Mouse (Mus musculus) MEL (cell line): ENCODE measurements around the gene Cpeb3. TPM values are rescaled to one million over a fixed set of nuclear protein-coding genes. Genes with fewer than 3 reads are reported as not detected.
A peak's percentile ranks its signal among the peaks of the same experiment; 100 is the strongest.

Experiments used
- DNase-seq: peaks from one replicate; pipeline ENCODE4 v3.0.0; 2011; ENCODE audit warnings: low read depth, low spot score
- H3K27ac ChIP-seq: 2 replicates; pipeline ENCODE4 v1.5.1; 2012; ENCODE audit warnings: low read depth, mild to moderate bottlenecking, control low read depth, low read length, moderate library complexity; ENCODE audit not compliant: control insufficient read depth
- H3K27me3 ChIP-seq, 2 experiments: fragments of 150-350 bp in 1 of 2; sonication (generic) in 1 of 2; 2 replicates each; pipeline ENCODE4 v1.6.1; 2012; ENCODE audit warnings: low read length in 2 of 2, mild to moderate bottlenecking in 2 of 2, improper control_type of control experiment in 1 of 2, moderate library complexity in 1 of 2; ENCODE audit not compliant: insufficient read depth in 2 of 2, control insufficient read depth in 1 of 2
- H3K36me3 ChIP-seq, 2 experiments: 2 replicates each; pipeline ENCODE4 v1.6.1; 2012 to 2014; ENCODE audit warnings: low read length in 2 of 2, improper control_type of control experiment in 1 of 2, inconsistent platforms in 1 of 2, mild to moderate bottlenecking in 1 of 2; ENCODE audit not compliant: insufficient read depth in 2 of 2, control insufficient read depth in 1 of 2
- H3K4me1 ChIP-seq, 2 experiments: fragments of 150-350 bp in 1 of 2; sonication (generic) in 1 of 2; 2 replicates each; pipeline ENCODE4 v1.6.1; 2012; ENCODE audit warnings: low read length in 2 of 2, improper control_type of control experiment in 1 of 2, mild to moderate bottlenecking in 1 of 2; ENCODE audit not compliant: insufficient read depth in 2 of 2, control insufficient read depth in 1 of 2
- H3K4me3 ChIP-seq, 2 experiments: fragments of 150-350 bp in 1 of 2; sonication (generic) in 1 of 2; 2 replicates each; pipeline ENCODE4 v1.5.1; 2012; ENCODE audit warnings: low read depth in 2 of 2, low read length in 2 of 2, mild to moderate bottlenecking in 2 of 2, moderate library complexity in 2 of 2, control low read depth in 1 of 2, improper control_type of control experiment in 1 of 2; ENCODE audit not compliant: control insufficient read depth in 1 of 2, insufficient read depth in 1 of 2
- H3K79me2 ChIP-seq: 2 replicates; pipeline ENCODE4 v1.6.1; 2012; ENCODE audit warnings: mild to moderate bottlenecking, low read length, moderate library complexity; ENCODE audit not compliant: control insufficient read depth, poor library complexity, insufficient read depth
- H3K9ac ChIP-seq: 2 replicates; pipeline ENCODE4 v1.6.1; 2012; ENCODE audit warnings: low read depth, mild to moderate bottlenecking, control low read depth, low read length, moderate library complexity; ENCODE audit not compliant: control insufficient read depth, poor library complexity, severe bottlenecking
- H3K9me3 ChIP-seq: fragments of 150-350 bp; sonication (generic); replicated peaks from 2 replicates; pipeline ENCODE4 v1.6.1; 2012; ENCODE audit warnings: mild to moderate bottlenecking, low read length, improper control_type of control experiment, moderate library complexity; ENCODE audit not compliant: insufficient read depth
- CTCF ChIP-seq, 3 experiments: IDR thresholded peaks in 2 of 3; conservative IDR thresholded peaks in 1 of 3; 2 replicates each; pipeline ENCODE4 v1.5.1; 2011 to 2012; ENCODE audit warnings: low read length in 3 of 3, low read depth in 2 of 3, mild to moderate bottlenecking in 2 of 3, improper control_type of control experiment in 1 of 3, inconsistent platforms in 1 of 3, mixed read lengths in 1 of 3, moderate library complexity in 1 of 3; ENCODE audit not compliant: control insufficient read depth in 1 of 3, insufficient read depth in 1 of 3, poor library complexity in 1 of 3, severe bottlenecking in 1 of 3
- E2F4 ChIP-seq: IDR thresholded peaks from 2 replicates; pipeline ENCODE4 v1.6.1; 2011; ENCODE audit warnings: low read depth, low read length, improper control_type of control experiment, borderline replicate concordance
- ETS1 ChIP-seq: IDR thresholded peaks from 2 replicates; pipeline ENCODE4 v1.6.1; 2012; ENCODE audit warnings: low read depth, mild to moderate bottlenecking, inconsistent platforms, low read length, improper control_type of control experiment, moderate library complexity
- GABPA ChIP-seq: IDR thresholded peaks from 2 replicates; pipeline ENCODE4 v1.6.1; 2012; ENCODE audit warnings: low read depth, mild to moderate bottlenecking, inconsistent platforms, low read length, improper control_type of control experiment, moderate library complexity
- HCFC1 ChIP-seq: IDR thresholded peaks from 2 replicates; pipeline ENCODE4 v1.6.1; 2012; ENCODE audit warnings: low read depth, mild to moderate bottlenecking, inconsistent platforms, low read length, improper control_type of control experiment, moderate library complexity
- KAT2A ChIP-seq: conservative IDR thresholded peaks from 2 replicates; pipeline ENCODE4 v1.6.1; 2012; ENCODE audit warnings: low read depth, low read length, improper control_type of control experiment, inconsistent platforms
- MAZ ChIP-seq: IDR thresholded peaks from 2 replicates; pipeline ENCODE4 v1.6.1; 2012; ENCODE audit warnings: low read depth, mild to moderate bottlenecking, inconsistent platforms, low read length, improper control_type of control experiment
- MYB ChIP-seq: IDR thresholded peaks from 2 replicates; pipeline ENCODE4 v1.6.1; 2011; ENCODE audit warnings: mild to moderate bottlenecking, low read depth, low read length, improper control_type of control experiment
- POLR2AphosphoS2 ChIP-seq: IDR thresholded peaks from 2 replicates; pipeline ENCODE4 v1.6.1; 2011; ENCODE audit warnings: low read length, improper control_type of control experiment
- POLR2AphosphoS5 ChIP-seq: IDR thresholded peaks from 2 replicates; pipeline ENCODE4 v1.6.1; 2012; ENCODE audit warnings: low read depth, borderline replicate concordance, mild to moderate bottlenecking, inconsistent platforms, low read length, moderate library complexity, mixed read lengths
- RAD21 ChIP-seq: IDR thresholded peaks from 2 replicates; pipeline ENCODE4 v1.6.1; 2011; ENCODE audit warnings: mild to moderate bottlenecking, low read depth, low read length, improper control_type of control experiment
- RCOR1 ChIP-seq: IDR thresholded peaks from 2 replicates; pipeline ENCODE4 v1.6.1; 2012; ENCODE audit warnings: low read depth, mild to moderate bottlenecking, inconsistent platforms, low read length, improper control_type of control experiment
- SMC3 ChIP-seq: IDR thresholded peaks from 2 replicates; pipeline ENCODE4 v1.6.1; 2011; ENCODE audit warnings: low read depth, low read length, improper control_type of control experiment
- TAL1 ChIP-seq: IDR thresholded peaks from 2 replicates; pipeline ENCODE4 v1.6.1; 2012; ENCODE audit warnings: mild to moderate bottlenecking, inconsistent platforms, low read length, moderate library complexity, mixed read lengths
- TBP ChIP-seq: IDR thresholded peaks from 2 replicates; pipeline ENCODE4 v1.8.0; 2011; ENCODE audit warnings: low read depth, low read length, improper control_type of control experiment
- USF1 ChIP-seq: IDR thresholded peaks from 2 replicates; pipeline ENCODE4 v1.6.1; 2014; ENCODE audit warnings: low read depth, mild to moderate bottlenecking, inconsistent platforms, low read length, improper control_type of control experiment, moderate library complexity
- ZC3H11A ChIP-seq: IDR thresholded peaks from 2 replicates; pipeline ENCODE4 v1.6.1; 2012; ENCODE audit warnings: low read depth, mild to moderate bottlenecking, inconsistent platforms, low read length, improper control_type of control experiment
- ZMIZ1 ChIP-seq: IDR thresholded peaks from 2 replicates; pipeline ENCODE4 v1.6.1; 2012; ENCODE audit warnings: low read depth, mild to moderate bottlenecking, inconsistent platforms, low read length, improper control_type of control experiment, moderate library complexity
- polyA plus RNA-seq, 2 experiments: library from polyadenylated mRNA; stranded (reverse) in 1 of 2; unstranded in 1 of 2; fragments of >175 nt in 1 of 2; fragments of >200 nt in 1 of 2; gene quantifications; 2 replicates each; pipeline versions ENCODE4 v1.2.1 to v1.2.4; 2012; ENCODE audit warnings: low replicate concordance in 2 of 2, low read depth in 1 of 2; ENCODE audit not compliant: insufficient read length in 2 of 2, insufficient read depth in 1 of 2, missing spikeins in 1 of 2
- total RNA-seq: library from RNA; depleted of rRNA; stranded (reverse); fragments of 300-350 nt; gene quantifications from 2 replicates; pipeline ENCODE4 v1.2.3, GENCODE M21; 2012

The Cpeb3 gene
- total and polyA plus RNA-seq, 3 experiments, result 0.35 to 0.93 TPM; not detected in 1

DNA sequence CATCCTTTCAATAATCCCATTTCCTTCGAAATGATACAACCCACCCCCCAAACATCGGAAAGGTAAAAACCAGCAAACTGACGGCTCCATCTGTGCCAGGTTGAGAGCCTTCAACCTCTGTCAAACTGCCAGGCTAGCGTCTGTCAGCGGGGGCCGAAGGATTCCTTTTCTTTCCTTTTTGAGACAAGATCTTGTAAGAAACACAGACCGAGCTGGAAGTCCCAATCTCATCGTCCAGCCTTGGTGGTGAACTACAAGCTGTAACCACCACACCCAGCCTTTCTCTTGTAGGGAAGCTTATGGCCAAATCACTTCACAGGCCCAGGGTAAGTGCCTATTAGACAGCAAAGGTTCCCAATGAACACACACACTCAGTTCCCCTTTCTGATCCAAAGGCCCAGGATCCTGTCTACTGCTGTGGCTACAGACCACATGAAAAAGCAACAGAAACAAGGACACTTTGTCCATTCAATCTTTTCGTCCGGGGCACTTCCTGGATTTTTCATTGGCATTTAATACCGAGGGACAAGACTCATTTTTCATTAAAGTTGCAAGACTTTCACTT, 35.8 kb downstream of the Cpeb3 start:
- H3K4me1 ChIP-seq, result peaks cover 0 to 6% of the 10 kb centered on the region in 2 experiments; a peak in 2 of 4 replicates
- no peak overlapping the region for H3K4me3 ChIP-seq
- peaks cover 0 to 2% of the 10 kb centered on the region in 2 experiments; a peak in 1 of 4 replicates for H3K36me3 ChIP-seq
- no peaks in the 10 kb centered on the region for H3K9me3 ChIP-seq
- TF ChIP-seq ZMIZ1 (no peak), POLR2AphosphoS5 (no peak), ETS1 (no peak), USF1 (no peak), HCFC1 (no peak), TBP (no peak), RCOR1 (no peak), KAT2A (no peak), RAD21 (no peak), GABPA (no peak)
- H3K27ac ChIP-seq, result no peak overlapping the region
- no peak overlapping the region for H3K9ac ChIP-seq
- no peaks in the 10 kb centered on the region; the same call in 1 of the 2 replicates for H3K79me2 ChIP-seq
- H3K27me3 ChIP-seq, result no peaks in the 10 kb centered on the region
- DNase-seq, result peak; percentile 44

DNA sequence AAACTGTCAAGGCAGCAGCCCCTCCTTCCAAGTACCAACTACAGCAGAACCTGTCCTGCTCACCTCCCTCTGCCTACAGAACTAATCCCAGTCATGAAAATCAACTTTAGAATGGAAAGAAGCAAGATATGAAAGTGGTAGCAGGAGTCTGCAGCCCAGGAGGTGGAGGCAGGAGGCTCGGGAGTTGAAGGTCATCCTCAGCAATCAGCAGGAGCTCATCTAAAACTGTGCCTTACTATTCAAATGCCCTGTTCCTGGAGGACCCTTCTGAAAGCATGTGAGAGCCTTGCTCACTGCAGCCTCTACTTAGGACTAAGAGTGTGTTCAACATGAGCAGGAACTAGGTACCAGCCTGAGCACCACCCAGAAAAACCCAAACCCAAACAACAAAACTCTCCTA, 36.3 kb downstream of the Cpeb3 start:
- H3K36me3 ChIP-seq, result peaks cover 0 to 2% of the 10 kb centered on the region in 2 experiments; a peak in 1 of 4 replicates
- no peaks in the 10 kb centered on the region for H3K27me3 ChIP-seq

More for the DNA sequence above, 36.3 kb downstream of the Cpeb3 start:
- no peak overlapping the region for H3K4me3 ChIP-seq
- no peak for TF ChIP-seq MYB
- TF ChIP-seq ZMIZ1, result no peak
- no peak for TF ChIP-seq SMC3
- TF ChIP-seq ZC3H11A, result no peak
- TF ChIP-seq E2F4, result no peak
- no peak for TF ChIP-seq TAL1
- no peak for TF ChIP-seq MAZ
- no peak for TF ChIP-seq POLR2AphosphoS2
- TF ChIP-seq CTCF (IDR thresholded peaks at IDR 0.05 in 2 of 3, conservative IDR thresholded peaks at IDR 0.05 in 1 of 3; ENCODE audit: control insufficient read depth in 1 of 3, insufficient read depth in 1 of 3, low read depth in 2 of 3, low read length in 3 of 3, poor library complexity in 1 of 3, severe bottlenecking in 1 of 3), result no peak
- TF ChIP-seq, all 39 proteins: peak for 0
- no peaks in the 10 kb centered on the region for H3K9me3 ChIP-seq
- H3K79me2 ChIP-seq, result no peaks in the 10 kb centered on the region; the same call in 1 of the 2 replicates
- no peak for DNase-seq
- no peak overlapping the region for H3K9ac ChIP-seq
- H3K4me1 ChIP-seq, result peaks cover 0 to 6% of the 10 kb centered on the region in 2 experiments; a peak in 2 of 4 replicates
- no peak overlapping the region for H3K27ac ChIP-seq
